Mouse (Mus musculus): ENCODE results near the gene Runx2. TPM values are rescaled to one million over a fixed set of nuclear protein-coding genes. Genes with fewer than 3 reads are reported as not detected.

Gene Runx2
- polyA plus RNA-seq, 1 experiment from 2014 or later = 10.1 TPM

DNA sequence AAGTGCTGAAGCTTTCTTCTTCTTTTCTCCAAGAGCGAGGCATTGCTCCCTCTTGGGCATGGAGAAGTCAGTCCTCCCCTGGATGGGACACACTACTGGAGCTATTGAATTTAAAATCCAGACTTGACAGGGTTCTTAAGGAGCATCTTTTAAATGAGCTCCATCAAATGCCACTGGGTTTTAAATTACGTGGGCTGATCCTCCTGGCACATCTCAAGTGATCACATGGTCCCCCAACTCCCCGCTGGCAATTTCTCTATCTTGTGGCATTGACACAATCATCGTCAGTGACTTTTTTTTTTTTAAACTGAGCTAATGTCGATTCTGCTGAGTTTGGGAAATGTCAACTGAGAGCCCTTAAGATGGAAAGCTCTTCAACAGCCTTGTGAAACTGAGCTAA is 180.1 kb downstream of the Runx2 start:
- no peak overlapping the region for H3K27ac ChIP-seq (replicated peaks; ENCODE audit: low read depth, low read length)
- WGBS = 76% methylated on average over 5 of the region's 5 CpGs
- H3K4me1 ChIP-seq (ENCODE audit: control insufficient read depth, insufficient read depth, low read length) = no peaks in the 10 kb centered on the region
- no peak for ATAC-seq (replicated peaks; ENCODE audit: insufficient number of reproducible peaks, low FRiP score, low TSS enrichment, low read depth)
- H3K9ac ChIP-seq (replicated peaks; ENCODE audit: low read length) = no peak overlapping the region
- H3K36me3 ChIP-seq (replicated peaks; ENCODE audit: control insufficient read depth, insufficient read depth, low read depth, low read length) = no peaks in the 10 kb centered on the region
- no peak overlapping the region for H3K4me3 ChIP-seq (ENCODE audit: low read depth, low read length)
- no peak for DNase-seq (ENCODE audit: low spot score)
- H3K27me3 ChIP-seq (ENCODE audit: control insufficient read depth, insufficient read depth, low read length) = no peaks in the 10 kb centered on the region
- no peaks in the 10 kb centered on the region for H3K9me3 ChIP-seq (replicated peaks; ENCODE audit: control insufficient read depth, low read length)
- no peak overlapping the region for H3K4me2 ChIP-seq (ENCODE audit: low read depth, low read length)

DNA sequence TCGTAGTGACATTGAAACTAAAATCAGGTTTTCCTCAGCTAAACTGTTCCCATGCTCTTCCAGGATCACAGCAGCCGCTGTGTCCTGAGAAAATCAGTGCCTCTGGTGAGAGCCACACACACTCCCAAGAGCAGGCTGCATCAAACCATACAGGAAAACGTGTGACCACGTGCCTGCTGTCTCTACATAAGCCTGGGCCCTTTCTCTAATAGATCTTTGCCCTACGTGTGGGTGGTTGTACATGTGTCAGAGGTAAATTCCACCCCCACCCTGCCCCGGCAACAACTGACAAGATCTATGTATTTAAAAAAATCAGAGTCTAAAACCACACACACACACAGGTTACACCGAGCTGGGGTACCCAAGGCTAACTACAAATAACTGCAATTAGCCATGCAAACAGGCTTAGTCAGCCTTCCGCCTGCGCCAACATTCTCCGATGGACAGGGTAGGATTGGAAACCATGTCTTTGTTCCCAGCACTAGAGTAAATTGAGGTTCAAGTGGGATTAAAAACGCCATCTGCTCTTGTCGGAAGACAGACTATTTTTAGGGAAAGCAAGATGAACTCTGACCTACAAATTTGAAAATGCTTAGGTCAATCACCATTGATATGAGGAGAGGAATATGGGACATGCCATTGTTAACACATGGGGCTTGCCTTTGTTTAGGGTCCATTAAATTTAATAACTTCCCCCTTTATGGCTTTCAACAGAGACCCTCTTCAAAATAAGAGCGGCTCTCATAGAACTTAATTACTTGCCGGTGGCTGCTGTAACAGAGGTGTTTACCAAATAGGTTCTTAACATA is 180.8 kb downstream of the Runx2 start:
- ATAC-seq (replicated peaks; ENCODE audit: insufficient number of reproducible peaks, low FRiP score, low TSS enrichment, low read depth) (no peak), DNase-seq (ENCODE audit: low spot score) (peak; percentile 32)
- WGBS = 65% methylated on average over 14 of the region's 14 CpGs
- Histone ChIP-seq H3K9ac (replicated peaks; ENCODE audit: low read length) (no peak overlapping the region), H3K4me1 (ENCODE audit: control insufficient read depth, insufficient read depth, low read length) (no peaks in the 10 kb centered on the region), H3K27ac (replicated peaks; ENCODE audit: low read depth, low read length) (no peak overlapping the region), H3K27me3 (ENCODE audit: control insufficient read depth, insufficient read depth, low read length) (no peaks in the 10 kb centered on the region), H3K4me2 (ENCODE audit: low read depth, low read length) (no peak overlapping the region), H3K36me3 (replicated peaks; ENCODE audit: control insufficient read depth, insufficient read depth, low read depth, low read length) (no peaks in the 10 kb centered on the region), H3K4me3 (ENCODE audit: low read depth, low read length) (no peak overlapping the region), H3K9me3 (replicated peaks; ENCODE audit: control insufficient read depth, low read length) (no peaks in the 10 kb centered on the region)

DNA sequence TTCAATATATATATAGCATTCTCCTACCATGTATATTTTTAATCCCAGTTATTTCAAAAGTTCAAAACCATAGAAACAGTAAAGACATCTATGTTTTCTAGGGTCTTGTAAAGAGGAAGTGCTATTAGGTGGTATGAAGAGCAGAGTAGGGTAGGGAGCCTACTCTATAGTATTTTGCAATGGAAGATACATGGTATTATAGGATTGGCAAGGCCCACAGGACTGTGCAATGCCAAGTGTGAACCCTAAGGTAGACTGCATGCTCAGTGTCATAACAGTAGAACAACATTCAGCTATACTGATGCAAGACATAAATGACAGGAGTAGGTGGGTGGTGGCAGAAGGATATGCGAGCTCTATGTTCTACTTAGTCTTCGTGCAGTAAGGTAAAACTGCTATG is 181.7 kb downstream of the Runx2 start:
- no peak overlapping the region for H3K27ac ChIP-seq (replicated peaks; ENCODE audit: low read depth, low read length)
- no peaks in the 10 kb centered on the region for H3K36me3 ChIP-seq (replicated peaks; ENCODE audit: control insufficient read depth, insufficient read depth, low read depth, low read length)
- ATAC-seq (replicated peaks; ENCODE audit: insufficient number of reproducible peaks, low FRiP score, low TSS enrichment, low read depth) (no peak), DNase-seq (ENCODE audit: low spot score) (no peak)
- H3K4me3 ChIP-seq (ENCODE audit: low read depth, low read length) = no peak overlapping the region
- H3K4me2 ChIP-seq (ENCODE audit: low read depth, low read length) = no peak overlapping the region
- no peaks in the 10 kb centered on the region for H3K27me3 ChIP-seq (ENCODE audit: control insufficient read depth, insufficient read depth, low read length)
- no peaks in the 10 kb centered on the region for H3K4me1 ChIP-seq (ENCODE audit: control insufficient read depth, insufficient read depth, low read length)
- WGBS = 93% methylated on average over 2 of the region's 2 CpGs
- no peak overlapping the region for H3K9ac ChIP-seq (replicated peaks; ENCODE audit: low read length)
- H3K9me3 ChIP-seq (replicated peaks; ENCODE audit: control insufficient read depth, low read length) = no peaks in the 10 kb centered on the region

DNA sequence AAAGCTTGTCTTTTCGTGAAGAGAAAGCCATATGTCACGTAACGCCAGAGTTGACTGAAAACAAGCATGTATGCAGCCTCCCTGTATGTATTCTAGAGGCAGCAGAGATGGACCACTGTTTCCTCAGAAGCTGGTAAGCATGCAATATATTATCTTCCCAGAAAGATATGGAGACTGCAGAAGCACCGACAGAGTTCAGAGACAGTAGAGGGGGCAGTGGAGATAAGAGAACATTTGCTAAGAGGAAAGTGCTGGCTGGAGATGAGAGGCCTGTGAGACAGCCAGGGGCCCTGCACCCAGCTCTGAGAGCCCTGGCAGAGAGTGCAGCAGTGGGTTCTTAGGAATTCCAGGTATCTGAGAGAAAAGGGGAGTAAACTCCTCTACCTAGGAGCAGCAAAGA is 182.3 kb downstream of the Runx2 start:
- 90% methylated on average over 4 of the region's 4 CpGs for WGBS
- Histone ChIP-seq H3K36me3 (replicated peaks; ENCODE audit: control insufficient read depth, insufficient read depth, low read depth, low read length) (no peaks in the 10 kb centered on the region), H3K27ac (replicated peaks; ENCODE audit: low read depth, low read length) (no peak overlapping the region), H3K4me2 (ENCODE audit: low read depth, low read length) (no peak overlapping the region), H3K9me3 (replicated peaks; ENCODE audit: control insufficient read depth, low read length) (no peaks in the 10 kb centered on the region), H3K9ac (replicated peaks; ENCODE audit: low read length) (no peak overlapping the region), H3K27me3 (ENCODE audit: control insufficient read depth, insufficient read depth, low read length) (no peaks in the 10 kb centered on the region), H3K4me3 (ENCODE audit: low read depth, low read length) (no peak overlapping the region), H3K4me1 (ENCODE audit: control insufficient read depth, insufficient read depth, low read length) (no peaks in the 10 kb centered on the region)
- ATAC-seq (replicated peaks; ENCODE audit: insufficient number of reproducible peaks, low FRiP score, low TSS enrichment, low read depth) (no peak), DNase-seq (ENCODE audit: low spot score) (no peak)

DNA sequence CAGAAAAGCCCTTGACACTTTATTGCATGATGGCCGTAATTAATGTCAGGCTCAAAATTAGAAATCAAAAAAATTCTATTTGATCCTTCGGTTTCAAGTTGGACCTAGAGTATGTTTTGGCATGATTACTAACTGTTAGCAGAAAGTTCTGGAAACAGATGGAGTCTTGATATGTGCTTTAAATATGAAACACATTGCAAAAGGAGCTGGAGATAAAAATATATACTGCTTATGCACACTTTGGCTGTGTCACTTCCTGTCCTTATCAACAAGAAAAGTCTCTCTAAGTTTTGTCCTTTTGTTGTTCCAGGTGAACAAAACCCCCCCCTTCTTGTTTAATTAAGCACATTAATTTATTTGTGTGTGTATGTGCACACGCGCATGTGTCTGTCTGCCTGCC is 183.0 kb downstream of the Runx2 start:
- Histone ChIP-seq H3K27ac (replicated peaks; ENCODE audit: low read depth, low read length) (no peak overlapping the region), H3K4me1 (ENCODE audit: control insufficient read depth, insufficient read depth, low read length) (no peaks in the 10 kb centered on the region), H3K27me3 (ENCODE audit: control insufficient read depth, insufficient read depth, low read length) (no peaks in the 10 kb centered on the region), H3K4me2 (ENCODE audit: low read depth, low read length) (no peak overlapping the region), H3K4me3 (ENCODE audit: low read depth, low read length) (no peak overlapping the region), H3K9ac (replicated peaks; ENCODE audit: low read length) (no peak overlapping the region), H3K9me3 (replicated peaks; ENCODE audit: control insufficient read depth, low read length) (no peaks in the 10 kb centered on the region), H3K36me3 (replicated peaks; ENCODE audit: control insufficient read depth, insufficient read depth, low read depth, low read length) (no peaks in the 10 kb centered on the region)
- WGBS = 81% methylated on average over 4 of the region's 4 CpGs
- DNase-seq (ENCODE audit: low spot score) = no peak
- ATAC-seq (replicated peaks; ENCODE audit: insufficient number of reproducible peaks, low FRiP score, low TSS enrichment, low read depth) = no peak

DNA sequence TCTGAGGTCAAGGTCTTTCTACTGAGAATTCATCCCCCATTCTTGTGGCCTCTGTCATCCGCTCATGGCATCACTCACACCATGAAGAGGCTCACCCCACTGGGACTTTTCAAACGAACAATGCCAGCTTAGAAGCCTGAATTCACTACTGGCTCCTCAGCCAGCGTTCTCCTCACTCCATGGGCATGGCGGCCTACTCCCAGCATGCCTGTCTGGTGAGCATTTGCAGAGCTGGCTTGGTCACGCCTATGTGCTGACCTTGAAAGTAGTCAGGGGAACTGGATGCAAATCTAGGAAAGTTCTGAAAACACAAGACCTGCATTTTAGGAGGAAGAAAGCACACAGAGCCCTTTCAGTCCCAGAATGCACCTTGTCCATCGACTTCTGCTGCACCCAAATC is 187.3 kb downstream of the Runx2 start:
- H3K4me3 ChIP-seq (ENCODE audit: low read depth, low read length) = no peak overlapping the region
- H3K9me3 ChIP-seq (replicated peaks; ENCODE audit: control insufficient read depth, low read length) = no peaks in the 10 kb centered on the region
- WGBS = 87% methylated on average over 6 of the region's 6 CpGs
- H3K36me3 ChIP-seq (replicated peaks; ENCODE audit: control insufficient read depth, insufficient read depth, low read depth, low read length) = no peaks in the 10 kb centered on the region
- H3K27me3 ChIP-seq (ENCODE audit: control insufficient read depth, insufficient read depth, low read length) = no peaks in the 10 kb centered on the region
- H3K4me2 ChIP-seq (ENCODE audit: low read depth, low read length) = no peak overlapping the region
- no peaks in the 10 kb centered on the region for H3K4me1 ChIP-seq (ENCODE audit: control insufficient read depth, insufficient read depth, low read length)
- no peak overlapping the region for H3K27ac ChIP-seq (replicated peaks; ENCODE audit: low read depth, low read length)
- ATAC-seq (replicated peaks; ENCODE audit: insufficient number of reproducible peaks, low FRiP score, low TSS enrichment, low read depth) (no peak), DNase-seq (ENCODE audit: low spot score) (no peak)
- no peak overlapping the region for H3K9ac ChIP-seq (replicated peaks; ENCODE audit: low read length)

DNA sequence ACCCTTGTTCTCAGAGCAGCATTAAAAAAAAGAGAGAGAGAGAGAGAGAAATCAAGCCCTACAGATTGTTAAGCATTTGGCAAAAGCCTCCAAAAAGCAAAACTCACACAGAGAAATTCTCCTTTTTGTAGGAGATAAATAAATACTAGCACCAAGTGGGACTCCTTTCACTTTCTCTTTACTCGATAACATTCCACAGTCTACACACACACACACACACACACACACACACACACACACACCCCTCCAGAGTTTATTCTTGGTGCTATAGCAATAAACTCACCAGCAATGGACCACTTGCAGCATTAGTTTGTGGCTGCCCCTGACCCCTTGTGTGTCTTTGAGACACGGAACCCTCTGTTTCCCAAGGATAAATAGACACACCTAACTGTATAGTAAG is 190.9 kb downstream of the Runx2 start:
- H3K9ac ChIP-seq (replicated peaks; ENCODE audit: low read length) = no peak overlapping the region
- H3K4me1 ChIP-seq (ENCODE audit: control insufficient read depth, insufficient read depth, low read length) = no peaks in the 10 kb centered on the region; the same call in 1 of the 2 replicates
- 63% methylated on average over 2 of the region's 2 CpGs for WGBS
- no peak overlapping the region for H3K4me2 ChIP-seq (ENCODE audit: low read depth, low read length)
- ATAC-seq (replicated peaks; ENCODE audit: insufficient number of reproducible peaks, low FRiP score, low TSS enrichment, low read depth) (no peak), DNase-seq (ENCODE audit: low spot score) (no peak)
- H3K27ac ChIP-seq (replicated peaks; ENCODE audit: low read depth, low read length) = no peak overlapping the region
- no peaks in the 10 kb centered on the region for H3K36me3 ChIP-seq (replicated peaks; ENCODE audit: control insufficient read depth, insufficient read depth, low read depth, low read length)
- H3K9me3 ChIP-seq (replicated peaks; ENCODE audit: control insufficient read depth, low read length) = no peaks in the 10 kb centered on the region
- no peak overlapping the region for H3K4me3 ChIP-seq (ENCODE audit: low read depth, low read length)
- H3K27me3 ChIP-seq (ENCODE audit: control insufficient read depth, insufficient read depth, low read length) = no peaks in the 10 kb centered on the region

DNA sequence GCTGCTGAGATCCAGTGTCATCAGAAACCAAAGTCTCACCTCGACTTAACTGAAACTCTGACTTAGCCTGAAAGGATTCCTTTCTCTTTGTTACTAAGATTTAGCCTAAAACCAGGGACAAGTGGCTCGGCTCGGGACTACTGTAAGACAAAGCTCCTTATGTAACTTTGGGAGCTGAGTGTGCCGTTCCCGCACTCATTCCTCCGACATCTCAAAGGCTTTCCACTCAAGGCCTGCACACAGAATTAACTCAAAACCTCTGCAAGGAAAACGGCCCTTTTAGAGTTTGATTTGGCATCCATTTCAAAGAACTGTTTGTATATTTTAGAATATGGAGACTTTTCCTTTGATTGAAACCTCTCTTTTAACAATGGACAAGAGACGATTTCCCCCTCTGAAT is 191.3 kb downstream of the Runx2 start:
- DNase-seq (ENCODE audit: low spot score) = no peak
- Histone ChIP-seq H3K4me2 (ENCODE audit: low read depth, low read length) (no peak overlapping the region), H3K36me3 (replicated peaks; ENCODE audit: control insufficient read depth, insufficient read depth, low read depth, low read length) (no peaks in the 10 kb centered on the region), H3K27me3 (ENCODE audit: control insufficient read depth, insufficient read depth, low read length) (no peaks in the 10 kb centered on the region), H3K4me3 (ENCODE audit: low read depth, low read length) (no peak overlapping the region), H3K9ac (replicated peaks; ENCODE audit: low read length) (no peak overlapping the region), H3K27ac (replicated peaks; ENCODE audit: low read depth, low read length) (no peak overlapping the region), H3K9me3 (replicated peaks; ENCODE audit: control insufficient read depth, low read length) (no peaks in the 10 kb centered on the region), H3K4me1 (ENCODE audit: control insufficient read depth, insufficient read depth, low read length) (no peaks in the 10 kb centered on the region; the same call in 1 of the 2 replicates)
- WGBS = 45% methylated on average over 8 of the region's 8 CpGs
- no peak for ATAC-seq (replicated peaks; ENCODE audit: insufficient number of reproducible peaks, low FRiP score, low TSS enrichment, low read depth)
